ENCODE assay signal across 19 mouse cellular contexts in genomic region chr4:138682760-138683159, GRCm38 (mm10). TPM values are rescaled to one million over a fixed set of nuclear protein-coding genes. Genes with fewer than 3 reads are reported as not detected.
DNase-seq lines count a peak whose midpoint lies in the region; ATAC-seq and TF ChIP-seq lines count a peak whose summit lies in the region.
"Had no signal": no experiment of that assay in that cellular context is flagged by ENCODE, and none has a peak within 500 bp of the region (broad histone marks: within the 10 kb centered on the region; RNA-seq: fewer than 3 reads in every experiment).

No protein-coding gene starts in this region.

- H3K4me3 ChIP-seq in left cerebral cortex, adult 2 months, result no peak overlapping the region
- no peak overlapping the region for H3K4me3 ChIP-seq in hindbrain, embryonic 13.5 days
- no peak overlapping the region for H3K4me3 ChIP-seq in midbrain, embryonic 13.5 days (replicated peaks)
- H3K4me3 ChIP-seq: limb, embryonic 15.5 days had no signal

- H3K9ac ChIP-seq in hindbrain, embryonic 13.5 days, result no peak overlapping the region
- 0 out of 2 replicates have a peak overlapping the region, but pooled peaks have one; percentile 20 for H3K9ac ChIP-seq in midbrain, embryonic 13.5 days (replicated peaks)
- H3K9ac ChIP-seq: limb, embryonic 15.5 days had no signal

- no peaks in the 10 kb centered on the region for H3K36me3 ChIP-seq in hindbrain, embryonic 13.5 days
- no peaks in the 10 kb centered on the region for H3K36me3 ChIP-seq in midbrain, embryonic 13.5 days
- H3K36me3 ChIP-seq: limb, embryonic 15.5 days had no signal

- peaks cover 28% of the 10 kb centered on the region for H3K27me3 ChIP-seq in hindbrain, embryonic 13.5 days
- H3K27me3 ChIP-seq in midbrain, embryonic 13.5 days, result 0 out of 2 replicates have a peak, but pooled peaks cover 17% of the 10 kb centered on the region

- peak overlapping the region; percentile 47 for H3K27ac ChIP-seq in left cerebral cortex, adult 2 months
- H3K27ac ChIP-seq in hindbrain, embryonic 13.5 days, result peak overlapping the region; percentile 86
- H3K27ac ChIP-seq in midbrain, embryonic 13.5 days, result peak overlapping the region; percentile 66
- H3K27ac ChIP-seq: limb, embryonic 15.5 days had no signal

- peaks cover 25% of the 10 kb centered on the region for H3K4me1 ChIP-seq in hindbrain, embryonic 13.5 days (replicated peaks)
- peaks cover 16% of the 10 kb centered on the region for H3K4me1 ChIP-seq in midbrain, embryonic 13.5 days (replicated peaks)
- H3K4me1 ChIP-seq: limb, embryonic 15.5 days had no signal

- no peak for DNase-seq in left cerebral cortex, adult 2 months (ENCODE audit: extremely low spot score in 1 of 2, low spot score in 2 of 2)
- no peak for DNase-seq in left cerebral cortex, adult 11 months (ENCODE audit: low spot score)
- DNase-seq in cerebellum, adult 18-20 months, result no peak
- no peak for DNase-seq in kidney, adult 11 months
- DNase-seq in gastrocnemius, adult 8-10 months (ENCODE audit: low spot score in 2 of 2), result no peak
- DNase-seq: cerebellum, adult 9-11 months; gastrocnemius, postnatal 25 days; kidney, adult 8-10 months; kidney, postnatal 4 days; lung, postnatal 10 days; thymus, postnatal 4 days had no signal

- no peaks in the 10 kb centered on the region for H3K9me3 ChIP-seq in hindbrain, embryonic 13.5 days
- H3K9me3 ChIP-seq in midbrain, embryonic 13.5 days, result no peaks in the 10 kb centered on the region
- H3K9me3 ChIP-seq: limb, embryonic 15.5 days had no signal

- peak; percentile 40; the same call in 1 of the 2 replicates for ATAC-seq in hindbrain, embryonic 13.5 days (ENCODE audit: low FRiP score)
- ATAC-seq in midbrain, embryonic 13.5 days, result peak; percentile 72; the same call in 1 of the 2 replicates

- no peak for TF ChIP-seq CTCF in left cerebral cortex, adult 2 months (IDR thresholded peaks at IDR 0.05)

- intact Hi-C loops in left cerebral cortex, adult 2 months (cut with DNase I), result no loop called here

- H3K4me2 ChIP-seq in hindbrain, embryonic 13.5 days, result no peak overlapping the region
- no peak overlapping the region for H3K4me2 ChIP-seq in midbrain, embryonic 13.5 days (replicated peaks)
- H3K4me2 ChIP-seq: limb, embryonic 15.5 days had no signal

- 29% methylated on average over 2 of the region's 2 CpGs for WGBS in hindbrain, embryonic 13.5 days
- WGBS in midbrain, embryonic 13.5 days, result 31% methylated on average over 2 of the region's 2 CpGs

RNA-seq across cellular contexts. Expression of gene Pla2g2c, which starts 41.8 kb away (rescaled TPM):
- total RNA-seq in left cerebral cortex, adult 2 months (2021), result not detected
- polyA plus RNA-seq in hindbrain, embryonic 13.5 days (2015; fragmentation: Nextera tagmentation; extraction: Ambion mirVana), result 0.44 and 0.91 TPM in 2 replicates
- 0.66 and 0.73 TPM in 2 replicates for polyA plus RNA-seq in midbrain, embryonic 13.5 days (2015; fragmentation: Nextera tagmentation; extraction: Ambion mirVana)
- total RNA-seq in gastrocnemius, adult 8-10 months (2022), result not detected
- total RNA-seq: gastrocnemius, postnatal 25 days; megakaryocyte, adult 5-6 weeks; MEL had no signal
- polyA plus RNA-seq: limb, embryonic 15.5 days; liver, embryonic 16.5 days had no signal

RNA-seq across cellular contexts. Expression of gene Vwa5b1, which starts 47.1 kb away (rescaled TPM):
- 1 to 10 TPM; 4.9 to 6.0 TPM for total RNA-seq in left cerebral cortex, adult 2 months (2021)
- polyA plus RNA-seq in hindbrain, embryonic 13.5 days (2015; fragmentation: Nextera tagmentation; extraction: Ambion mirVana), result 1.3 TPM in 2 replicates
- 0.63 and 0.82 TPM in 2 replicates for polyA plus RNA-seq in midbrain, embryonic 13.5 days (2015; fragmentation: Nextera tagmentation; extraction: Ambion mirVana)
- total RNA-seq in gastrocnemius, adult 8-10 months (2022), result not detected
- total RNA-seq: gastrocnemius, postnatal 25 days; heart, adult 8-10 months; megakaryocyte, adult 5-6 weeks; MEL had no signal
- polyA plus RNA-seq: heart, postnatal 0 days; liver, embryonic 16.5 days had no signal

RNA-seq across cellular contexts. Expression of gene Ubxn10, which starts 54.2 kb away (rescaled TPM):
- 1 to 10 TPM; 1.4 to 1.5 TPM for total RNA-seq in left cerebral cortex, adult 2 months (2021)
- polyA plus RNA-seq in hindbrain, embryonic 13.5 days (2015; fragmentation: Nextera tagmentation; extraction: Ambion mirVana), result 3.8 and 4.1 TPM in 2 replicates
- 2.5 and 3.1 TPM in 2 replicates for polyA plus RNA-seq in midbrain, embryonic 13.5 days (2015; fragmentation: Nextera tagmentation; extraction: Ambion mirVana)
- under 1 TPM in 2 of 4 experiments, not detected in 2; 0.20 to 0.36 TPM for total RNA-seq in gastrocnemius, adult 8-10 months (2022)
- total RNA-seq: megakaryocyte, adult 5-6 weeks; MEL had no signal

Comparison
In these comparisons a context has a peak if more than half of its experiments do, and no peak if none do; other contexts are left out.
1. RNA of gene Vwa5b1, which starts 47.1 kb away (total RNA-seq): 4.9 to 6.0 TPM in left cerebral cortex, adult 2 months; not detected in gastrocnemius, adult 8-10 months; every median in the first group is over 4 times any median in the second.
2. Peak in every context shown above with its lines, with median percentiles within 50 percentile points of each other: H3K27ac ChIP-seq.